Mouse (Mus musculus): ENCODE results near the gene Ugt2a2. TPM values are rescaled to one million over a fixed set of nuclear protein-coding genes. Genes with fewer than 3 reads are reported as not detected.
"Not testable (repeated sequence)": the region's sequence is repeated elsewhere in the genome, so short reads cannot be mapped to it uniquely, and the experiment has no call there.

Gene Ugt2a2
- polyA plus RNA-seq (2015; fragmentation: Nextera tagmentation; extraction: Ambion mirVana), result not detected in 2 replicates

DNA sequence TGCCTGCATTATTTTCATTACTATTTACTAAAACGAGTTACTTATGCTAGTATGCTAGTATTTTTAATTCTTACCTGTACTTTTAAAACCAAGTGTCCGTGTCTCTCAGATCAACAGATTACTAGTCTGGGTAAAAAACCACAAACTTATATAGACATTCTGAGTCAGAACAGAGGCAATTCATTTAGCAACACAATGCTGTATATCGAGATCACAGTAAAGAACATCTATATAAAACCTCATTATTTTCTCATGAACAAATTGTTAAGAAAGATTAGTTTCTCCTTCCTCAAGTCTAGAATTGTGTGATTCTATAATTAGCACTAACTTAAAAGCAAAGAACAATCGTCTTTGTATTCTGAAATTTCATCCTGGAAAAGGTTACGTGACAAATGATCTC is at the start of gene Ugt2a2:
TSS of gene Ugt2a2 (minus strand) at position 101 of the 400 bp plus-strand sequence.
- WGBS, result 89% methylated on average over 5 of the region's 5 CpGs
- H3K4me3 ChIP-seq (replicated peaks), result no peak within 1 kb of the TSS
- H3K36me3 ChIP-seq, result no peaks in the 10 kb centered on the region
- no peaks in the 10 kb centered on the region for H3K9me3 ChIP-seq
- no peak for ATAC-seq
- H3K9ac ChIP-seq (replicated peaks), result no peak within 1 kb of the TSS
- no peaks in the 10 kb centered on the region for H3K4me1 ChIP-seq (replicated peaks)
- no peak within 1 kb of the TSS for H3K4me2 ChIP-seq (replicated peaks)
- no peaks in the 10 kb centered on the region for H3K27me3 ChIP-seq
- no peak within 1 kb of the TSS for H3K27ac ChIP-seq

DNA sequence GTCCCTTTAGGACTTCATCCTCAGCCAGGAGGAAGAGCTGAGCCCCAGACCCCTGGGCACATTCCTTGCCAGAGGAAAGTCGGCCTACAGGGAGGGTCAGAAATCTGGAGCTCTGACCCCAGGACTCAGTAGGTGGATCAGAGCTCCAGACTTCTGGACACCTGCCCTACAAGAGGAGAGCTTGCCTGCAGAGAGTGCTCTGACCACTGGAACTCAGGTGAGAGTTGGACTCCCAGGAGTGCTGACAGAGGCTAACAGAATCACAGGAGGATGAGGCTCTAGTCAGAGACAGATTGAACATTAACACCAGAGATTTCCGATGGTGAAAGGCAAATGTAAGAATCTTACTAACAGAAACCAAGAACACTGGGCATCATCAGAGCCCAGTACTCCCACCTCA is 41.5 kb upstream of the Ugt2a2 start:
- H3K9ac ChIP-seq (replicated peaks); H3K4me3 ChIP-seq (replicated peaks); H3K27me3 ChIP-seq; H3K4me2 ChIP-seq (replicated peaks); ATAC-seq; H3K27ac ChIP-seq; H3K4me1 ChIP-seq (replicated peaks); H3K9me3 ChIP-seq; H3K36me3 ChIP-seq: not testable (repeated sequence)
- 87% methylated on average over 2 of the region's 2 CpGs for WGBS

DNA sequence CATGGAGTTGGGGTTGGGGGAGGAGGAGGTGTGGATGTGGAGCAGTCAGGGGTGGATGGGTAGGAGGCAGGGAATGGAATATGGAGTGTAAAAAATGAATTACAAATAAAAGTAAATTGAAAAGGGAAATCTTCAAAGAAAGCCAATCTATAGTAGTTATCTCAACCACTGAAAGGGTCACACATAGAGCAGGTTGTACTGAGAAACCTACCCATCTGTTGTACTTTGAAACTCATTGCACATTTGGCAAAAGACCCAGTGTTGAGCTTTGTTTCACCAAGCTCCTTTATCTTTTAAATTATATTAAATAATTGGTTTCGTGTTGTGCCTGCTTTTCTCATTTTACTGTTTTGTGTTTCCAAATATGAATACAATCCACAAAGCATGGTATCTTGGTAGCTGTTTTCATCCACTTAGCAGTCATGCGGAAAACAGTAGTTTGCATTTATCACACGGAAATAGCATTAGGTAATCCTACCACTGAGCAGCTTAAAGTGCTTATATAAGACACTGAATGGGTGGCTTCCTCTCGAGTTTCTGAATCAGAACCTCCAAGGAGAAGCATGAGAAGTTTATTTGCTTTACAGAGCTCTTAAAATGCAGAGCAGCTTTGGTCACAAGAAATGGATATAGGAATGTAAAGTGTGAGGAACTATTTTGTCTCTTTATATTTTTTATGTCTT is 23.9 kb upstream of the Ugt2a2 start:
- Histone ChIP-seq H3K27ac (no peak overlapping the region), H3K9ac (replicated peaks) (no peak overlapping the region), H3K4me3 (replicated peaks) (no peak overlapping the region), H3K4me2 (replicated peaks) (no peak overlapping the region), H3K27me3 (no peaks in the 10 kb centered on the region), H3K36me3 (no peaks in the 10 kb centered on the region), H3K9me3 (no peaks in the 10 kb centered on the region), H3K4me1 (replicated peaks) (no peaks in the 10 kb centered on the region)
- no peak for ATAC-seq
- WGBS, result 54% methylated on average over 4 of the region's 4 CpGs

DNA sequence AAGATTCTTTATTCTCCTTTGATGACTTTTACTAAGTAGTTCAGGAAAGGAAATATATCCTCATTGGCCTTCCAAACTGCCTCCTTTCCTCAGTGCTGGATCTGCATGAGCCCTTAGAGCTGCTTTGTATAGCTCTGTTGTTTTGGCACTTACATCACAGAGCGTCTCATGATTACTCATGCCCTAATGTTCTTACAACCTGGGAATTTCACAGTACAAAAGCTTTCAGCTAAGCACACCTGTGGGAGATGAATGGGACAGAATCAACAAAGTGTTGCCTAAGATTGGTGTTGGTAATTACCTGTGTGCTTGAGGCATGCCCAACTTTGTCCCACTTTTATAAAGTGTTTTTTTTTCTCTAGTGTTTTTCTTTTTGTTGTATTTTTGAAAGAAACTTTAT is 20.6 kb upstream of the Ugt2a2 start:
- H3K27me3 ChIP-seq, result no peaks in the 10 kb centered on the region
- no peak for ATAC-seq
- H3K9me3 ChIP-seq, result no peaks in the 10 kb centered on the region
- H3K36me3 ChIP-seq, result no peaks in the 10 kb centered on the region
- no peak overlapping the region for H3K9ac ChIP-seq (replicated peaks)
- H3K27ac ChIP-seq, result no peak overlapping the region
- WGBS, result 69% methylated on average over 1 of the region's 1 CpGs
- H3K4me3 ChIP-seq (replicated peaks), result no peak overlapping the region
- no peak overlapping the region for H3K4me2 ChIP-seq (replicated peaks)
- H3K4me1 ChIP-seq (replicated peaks), result no peaks in the 10 kb centered on the region

DNA sequence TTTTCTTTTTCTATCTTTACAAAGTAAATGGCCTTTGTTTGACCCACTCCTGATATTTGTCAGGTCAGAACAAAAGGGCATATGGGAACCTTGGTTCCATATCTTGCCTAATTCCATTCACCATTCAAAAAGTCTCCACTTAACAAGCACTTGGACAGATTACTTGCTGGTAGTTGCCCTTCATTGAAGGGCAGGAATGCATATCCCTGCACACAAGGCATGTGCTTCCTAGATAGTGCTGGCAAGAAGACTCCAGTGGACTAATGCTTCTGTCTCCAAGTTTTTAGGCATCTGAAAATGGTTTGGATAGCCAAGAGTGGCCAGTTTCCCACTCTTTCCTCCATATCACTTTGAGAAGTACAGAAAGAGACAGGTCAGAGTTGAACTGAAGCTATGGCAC is 17.3 kb upstream of the Ugt2a2 start:
- Histone ChIP-seq H3K4me2 (replicated peaks) (no peak overlapping the region), H3K36me3 (no peaks in the 10 kb centered on the region), H3K27me3 (no peaks in the 10 kb centered on the region)

DNA sequence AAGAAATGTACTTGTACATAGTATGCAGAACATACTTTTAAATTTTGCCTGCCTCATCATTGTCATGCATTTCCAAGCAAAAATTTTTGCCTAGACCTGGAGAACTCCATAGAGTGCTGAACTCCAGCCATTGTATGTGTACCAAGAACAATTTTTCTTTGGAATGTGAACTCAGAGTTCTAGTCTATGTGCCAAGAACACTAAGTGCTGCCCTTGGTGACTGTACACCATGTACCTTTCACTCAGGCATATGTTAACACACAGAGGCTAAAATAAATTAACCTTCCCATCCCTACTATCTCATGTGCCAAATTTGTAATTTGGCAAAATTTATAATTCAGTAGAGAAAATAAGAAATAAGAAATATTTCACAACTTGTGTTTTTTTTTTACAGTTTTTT is 16.9 kb upstream of the Ugt2a2 start:
- no peak for ATAC-seq

More for the DNA sequence above, 17.3 kb upstream of the Ugt2a2 start:
- no peak overlapping the region for H3K9ac ChIP-seq (replicated peaks)
- no peak overlapping the region for H3K4me3 ChIP-seq (replicated peaks)
- H3K4me1 ChIP-seq (replicated peaks), result no peaks in the 10 kb centered on the region
- no peak overlapping the region for H3K27ac ChIP-seq
- no peaks in the 10 kb centered on the region for H3K9me3 ChIP-seq
- ATAC-seq, result no peak

DNA sequence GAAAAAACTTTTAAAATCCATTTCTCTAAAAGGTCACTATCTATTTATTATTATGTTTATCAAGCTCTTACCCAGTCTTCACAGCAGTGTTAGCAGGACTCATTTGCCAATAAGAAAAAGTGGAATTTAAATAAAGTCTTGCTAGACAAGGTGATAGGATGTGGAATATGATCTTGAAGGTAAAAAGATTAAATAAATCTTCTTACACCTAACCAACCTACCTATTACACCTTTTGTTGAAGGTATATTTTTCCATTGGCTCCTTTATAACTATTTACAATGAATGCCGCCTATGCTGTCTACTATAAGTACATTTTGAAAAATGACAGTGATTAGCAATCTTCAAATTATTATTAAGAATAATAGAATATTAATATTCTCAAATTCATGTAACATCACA is 8.7 kb upstream of the Ugt2a2 start, which contains the start of gene Ugt2a1:
TSS of gene Ugt2a1 (minus strand) at position 101 of the 400 bp plus-strand sequence.
- H3K27ac ChIP-seq, result no peak within 1 kb of the TSS
- H3K9me3 ChIP-seq, result no peaks in the 10 kb centered on the region
- no peak within 1 kb of the TSS for H3K9ac ChIP-seq (replicated peaks)
- no peak within 1 kb of the TSS for H3K4me3 ChIP-seq (replicated peaks)
- no peak for ATAC-seq
- no peaks in the 10 kb centered on the region for H3K36me3 ChIP-seq
- H3K27me3 ChIP-seq, result no peaks in the 10 kb centered on the region
- H3K4me1 ChIP-seq (replicated peaks), result no peaks in the 10 kb centered on the region
- H3K4me2 ChIP-seq (replicated peaks), result no peak within 1 kb of the TSS
- 90% methylated on average over 1 of the region's 1 CpGs for WGBS

More for the DNA sequence above, 16.9 kb upstream of the Ugt2a2 start:
- Histone ChIP-seq H3K36me3 (no peaks in the 10 kb centered on the region), H3K27me3 (no peaks in the 10 kb centered on the region), H3K4me2 (replicated peaks) (no peak overlapping the region), H3K27ac (no peak overlapping the region), H3K4me1 (replicated peaks) (no peaks in the 10 kb centered on the region), H3K4me3 (replicated peaks) (no peak overlapping the region), H3K9ac (replicated peaks) (no peak overlapping the region), H3K9me3 (no peaks in the 10 kb centered on the region)

DNA sequence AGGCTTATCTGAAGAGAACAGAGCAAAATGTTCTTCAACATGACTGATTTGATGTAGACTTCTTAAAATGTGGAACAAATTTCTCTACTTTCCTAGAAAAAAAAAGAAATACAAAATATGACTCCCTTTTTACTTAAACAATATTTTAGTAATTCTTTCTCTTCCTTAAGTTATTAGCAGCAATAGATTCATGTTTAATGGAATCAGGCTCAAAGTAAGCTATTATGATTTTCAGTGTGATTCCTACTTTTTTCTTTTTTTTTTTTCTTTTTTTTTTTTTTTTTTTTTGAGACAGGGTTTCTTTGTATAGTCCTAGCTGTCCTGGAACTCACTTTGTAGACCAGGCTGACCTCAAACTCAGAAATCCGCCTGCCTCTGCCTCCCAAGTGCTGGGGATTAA is 4.6 kb upstream of the Ugt2a2 start, which contains the start of gene Gm43638:
TSS of gene Gm43638 (minus strand) at position 101 of the 400 bp plus-strand sequence.
- not testable (repeated sequence) for H3K9me3 ChIP-seq; H3K27ac ChIP-seq; H3K9ac ChIP-seq (replicated peaks); H3K27me3 ChIP-seq; ATAC-seq; H3K4me1 ChIP-seq (replicated peaks); H3K4me2 ChIP-seq (replicated peaks); H3K4me3 ChIP-seq (replicated peaks); H3K36me3 ChIP-seq
- WGBS, result 94% methylated on average over 1 of the region's 1 CpGs

DNA sequence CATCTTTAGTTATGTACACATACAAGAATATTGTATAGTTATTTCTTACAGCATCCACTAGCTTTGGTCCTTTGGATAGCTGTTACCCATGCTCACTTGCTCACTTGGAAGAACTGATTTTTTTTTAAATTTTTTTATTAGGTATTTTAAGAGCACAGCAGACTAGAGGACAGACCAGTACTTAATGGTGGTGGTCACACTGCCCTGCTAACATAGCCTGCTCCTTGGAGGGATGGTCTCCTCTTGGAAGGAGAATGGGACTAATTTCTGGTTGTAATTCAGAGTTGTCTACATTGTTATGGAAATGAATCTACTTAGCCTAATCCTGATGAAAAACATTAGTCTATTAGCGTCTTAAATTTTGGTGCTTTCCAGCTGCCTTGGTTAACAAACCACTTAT is 23.2 kb downstream of the Ugt2a2 start:
- Histone ChIP-seq H3K4me2 (replicated peaks) (no peak overlapping the region), H3K27ac (no peak overlapping the region), H3K9me3 (no peaks in the 10 kb centered on the region), H3K27me3 (no peaks in the 10 kb centered on the region), H3K9ac (replicated peaks) (no peak overlapping the region), H3K36me3 (no peaks in the 10 kb centered on the region), H3K4me1 (replicated peaks) (no peaks in the 10 kb centered on the region), H3K4me3 (replicated peaks) (no peak overlapping the region)
- WGBS, result 7% methylated on average over 1 of the region's 1 CpGs
- no peak for ATAC-seq

DNA sequence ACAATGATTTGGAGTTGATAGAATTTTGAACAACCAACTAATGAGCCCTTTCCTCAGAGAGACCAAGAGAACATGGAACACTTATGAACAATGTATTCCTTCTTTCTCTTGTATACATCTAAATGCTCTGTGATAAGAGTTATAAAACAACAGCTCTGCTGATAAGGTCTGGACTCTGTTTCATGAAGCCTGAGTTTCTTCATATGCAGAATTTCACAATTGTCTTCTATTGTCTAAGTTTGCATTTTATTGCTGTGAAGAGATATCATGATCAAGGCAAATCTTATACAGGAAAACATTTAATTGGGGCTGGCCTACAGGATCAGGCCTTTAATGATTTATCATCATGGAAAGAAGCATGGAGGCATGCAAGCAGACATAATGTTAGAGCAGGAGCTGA is 24.4 kb downstream of the Ugt2a2 start:
- no peaks in the 10 kb centered on the region for H3K27me3 ChIP-seq

DNA sequence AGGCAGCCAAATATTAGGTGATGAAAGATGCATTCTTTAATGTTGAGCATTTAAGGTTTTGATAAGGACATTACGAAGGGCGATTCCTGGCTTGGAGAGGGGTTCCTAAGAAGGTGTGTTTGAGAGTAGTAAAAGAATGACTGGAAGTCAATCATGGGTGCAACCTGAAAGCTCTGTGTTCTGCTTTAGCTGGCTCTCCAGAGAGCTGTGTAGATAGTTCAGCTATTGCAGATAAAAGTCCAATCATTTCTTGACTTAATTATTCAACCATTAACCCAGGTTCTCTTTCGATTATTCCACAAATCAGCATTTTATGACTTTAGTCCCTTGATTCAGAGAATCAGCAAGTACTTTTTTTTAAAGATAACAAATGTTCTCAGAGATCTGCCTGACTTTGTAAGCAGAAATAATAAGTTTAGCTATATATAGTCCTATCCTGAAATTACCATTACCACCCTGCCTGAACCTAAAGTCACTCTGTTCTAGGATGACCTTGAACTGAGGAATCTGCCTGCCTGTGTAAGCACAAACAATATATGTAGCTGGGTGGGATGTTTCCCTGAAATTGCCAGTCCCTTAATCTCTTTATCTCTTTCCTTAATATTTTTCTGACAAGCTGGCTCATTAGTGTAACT is 25.7 kb downstream of the Ugt2a2 start:
- no peak overlapping the region for H3K4me2 ChIP-seq (replicated peaks)
- H3K4me1 ChIP-seq (replicated peaks), result no peaks in the 10 kb centered on the region
- no peak overlapping the region for H3K4me3 ChIP-seq (replicated peaks)
- 96% methylated on average over 3 of the region's 3 CpGs for WGBS
- no peak overlapping the region for H3K27ac ChIP-seq
- no peak for ATAC-seq
- H3K36me3 ChIP-seq, result no peaks in the 10 kb centered on the region
- H3K9me3 ChIP-seq, result no peaks in the 10 kb centered on the region
- no peak overlapping the region for H3K9ac ChIP-seq (replicated peaks)
- no peaks in the 10 kb centered on the region for H3K27me3 ChIP-seq

More for the DNA sequence above, 24.4 kb downstream of the Ugt2a2 start:
- no peak overlapping the region for H3K27ac ChIP-seq
- no peaks in the 10 kb centered on the region for H3K4me1 ChIP-seq (replicated peaks)
- H3K9me3 ChIP-seq, result no peaks in the 10 kb centered on the region
- no peak for ATAC-seq
- no peak overlapping the region for H3K4me3 ChIP-seq (replicated peaks)
- H3K9ac ChIP-seq (replicated peaks), result no peak overlapping the region
- H3K4me2 ChIP-seq (replicated peaks), result no peak overlapping the region
- H3K36me3 ChIP-seq, result no peaks in the 10 kb centered on the region

DNA sequence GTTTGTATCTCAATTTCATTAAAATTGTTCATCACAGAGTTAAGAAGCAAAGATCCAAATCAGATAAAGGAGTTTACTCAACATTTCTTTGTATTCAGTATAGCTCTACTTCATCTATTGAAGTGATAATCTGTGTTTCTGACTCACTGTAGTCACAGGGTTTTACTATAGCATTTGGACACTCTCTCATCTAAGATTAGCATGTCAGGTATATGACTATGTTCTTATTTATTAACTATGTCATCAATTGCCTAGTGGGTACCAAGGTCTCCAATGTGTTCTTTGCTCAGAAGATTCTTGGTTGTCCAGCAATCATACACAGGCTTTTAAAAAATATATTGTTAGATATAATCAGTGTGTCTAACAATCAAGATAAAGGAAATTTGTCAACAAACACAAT is 26.5 kb downstream of the Ugt2a2 start:
- Histone ChIP-seq H3K4me3 (replicated peaks) (no peak overlapping the region), H3K36me3 (no peaks in the 10 kb centered on the region), H3K9me3 (no peaks in the 10 kb centered on the region), H3K4me1 (replicated peaks) (no peaks in the 10 kb centered on the region), H3K9ac (replicated peaks) (no peak overlapping the region), H3K4me2 (replicated peaks) (no peak overlapping the region), H3K27ac (no peak overlapping the region), H3K27me3 (no peaks in the 10 kb centered on the region)
- ATAC-seq, result no peak

DNA sequence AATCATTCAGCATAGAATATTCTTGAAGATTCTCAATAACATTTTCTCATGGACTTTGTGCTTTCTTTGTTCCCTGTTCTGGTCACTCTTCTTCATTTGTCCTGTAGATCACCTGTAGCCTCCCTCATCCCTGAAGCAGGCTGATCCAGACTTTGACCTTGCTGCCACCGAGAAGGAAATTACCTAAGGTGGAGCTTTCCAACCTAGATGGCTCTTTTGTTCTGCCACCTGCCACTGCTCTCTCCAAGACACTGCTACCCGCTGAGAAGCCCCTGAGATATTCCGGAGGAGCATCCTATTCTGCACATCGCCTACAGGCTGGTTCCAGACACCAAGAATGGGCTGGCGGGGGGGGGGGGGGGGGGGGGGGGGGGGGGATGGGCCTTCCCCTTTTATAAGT is 29.5 kb downstream of the Ugt2a2 start:
- ATAC-seq; H3K9ac ChIP-seq (replicated peaks); H3K36me3 ChIP-seq; H3K9me3 ChIP-seq; H3K4me2 ChIP-seq (replicated peaks); H3K27me3 ChIP-seq; H3K27ac ChIP-seq; H3K4me1 ChIP-seq (replicated peaks); H3K4me3 ChIP-seq (replicated peaks): not testable (repeated sequence)
- 82% methylated on average over 4 of the region's 5 CpGs for WGBS

Data from midbrain, embryonic 13.5 days (tissue).